Mouse (Mus musculus): ENCODE measurements around the gene Smarca2. TPM values are rescaled to one million over a fixed set of nuclear protein-coding genes. Genes with fewer than 3 reads are reported as not detected.

Smarca2 gene
- polyA plus RNA-seq, 1 experiment from 2014 or later = 25.8 TPM

DNA sequence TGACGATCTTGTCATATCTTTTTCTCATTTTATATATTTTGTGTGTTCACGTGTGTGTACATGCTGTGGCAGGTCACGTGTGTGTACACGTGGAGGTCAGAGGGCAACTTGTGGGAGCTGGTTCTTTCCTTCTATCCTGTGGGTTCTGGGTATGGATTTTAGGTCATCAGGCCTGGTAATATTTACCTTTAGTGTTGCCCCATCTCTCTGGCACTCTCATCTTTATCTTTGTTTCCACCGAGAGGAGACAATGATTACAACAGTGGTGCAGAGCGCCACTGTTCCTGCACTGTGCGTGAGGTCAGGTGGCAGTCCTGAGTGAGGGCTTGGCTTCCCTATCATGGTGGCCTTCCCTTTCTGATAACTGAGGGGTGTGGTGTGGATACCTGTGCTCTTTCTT is 160.6 kb downstream of the Smarca2 start:
- Histone ChIP-seq H3K27me3 (replicated peaks) (no peaks in the 10 kb centered on the region), H3K4me1 (peaks cover 5% of the 10 kb centered on the region; the same call in 1 of the 2 replicates), H3K27ac (replicated peaks) (no peak overlapping the region), H3K9me3 (no peaks in the 10 kb centered on the region), H3K4me2 (no peak overlapping the region), H3K9ac (no peak overlapping the region), H3K4me3 (no peak overlapping the region), H3K36me3 (peaks cover 8% of the 10 kb centered on the region; the same call in 1 of the 2 replicates)
- WGBS = 73% methylated on average over 7 of the region's 7 CpGs
- ATAC-seq (ENCODE audit: extremely low read depth, insufficient number of reproducible peaks, low FRiP score, low TSS enrichment) = no peak

DNA sequence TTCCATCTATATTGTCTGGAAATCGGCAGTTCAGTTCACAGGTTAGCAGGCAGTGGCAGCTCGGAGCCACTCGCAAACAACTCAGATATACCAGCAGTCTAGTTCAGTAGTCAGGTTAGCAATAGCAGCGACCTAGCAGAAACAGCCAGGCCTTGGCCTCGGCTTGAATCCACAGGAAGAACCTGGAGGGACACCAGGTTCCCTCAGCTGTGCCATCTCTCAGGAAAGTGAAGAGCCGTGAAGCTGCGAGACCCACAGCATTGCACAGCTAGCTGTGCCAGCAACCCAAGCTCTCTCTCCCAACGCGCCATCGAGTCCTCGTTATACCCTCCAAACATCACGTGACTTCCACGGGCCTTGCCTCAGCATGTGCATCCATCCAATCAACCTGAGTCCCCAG is 162.6 kb downstream of the Smarca2 start:
- peaks cover 4% of the 10 kb centered on the region; the same call in 1 of the 2 replicates for H3K4me1 ChIP-seq
- no peaks in the 10 kb centered on the region for H3K9me3 ChIP-seq
- H3K36me3 ChIP-seq = peaks cover 21% of the 10 kb centered on the region
- H3K4me2 ChIP-seq = no peak overlapping the region
- 88% methylated on average over 13 of the region's 13 CpGs for WGBS
- H3K27me3 ChIP-seq (replicated peaks) = no peaks in the 10 kb centered on the region
- H3K4me3 ChIP-seq = no peak overlapping the region
- no peak overlapping the region for H3K9ac ChIP-seq
- no peak overlapping the region for H3K27ac ChIP-seq (replicated peaks)
- ATAC-seq (ENCODE audit: extremely low read depth, insufficient number of reproducible peaks, low FRiP score, low TSS enrichment) = no peak

DNA sequence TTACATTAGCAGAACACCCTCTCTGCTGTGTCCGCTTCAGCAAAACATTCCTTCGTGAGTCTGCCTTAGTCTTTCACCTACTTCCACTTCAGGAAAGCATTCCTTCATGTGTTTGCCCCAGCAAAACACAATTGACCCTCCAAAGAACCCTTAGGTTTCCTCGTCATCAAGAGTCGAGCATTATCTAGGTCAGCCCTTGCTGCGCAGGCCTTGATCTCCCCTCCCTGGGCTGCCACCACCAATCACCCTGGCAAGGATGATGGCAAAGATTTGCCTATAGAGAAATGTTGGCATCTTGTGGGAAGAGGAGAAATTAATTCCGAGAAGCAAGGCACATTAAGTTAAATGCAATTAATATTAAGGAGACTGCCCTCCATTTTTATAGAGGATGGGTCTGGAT is 163.1 kb downstream of the Smarca2 start:
- no peaks in the 10 kb centered on the region for H3K9me3 ChIP-seq
- no peak overlapping the region for H3K9ac ChIP-seq
- no peak overlapping the region for H3K4me2 ChIP-seq
- H3K4me3 ChIP-seq = no peak overlapping the region
- ATAC-seq (ENCODE audit: extremely low read depth, insufficient number of reproducible peaks, low FRiP score, low TSS enrichment) = no peak
- peaks cover 4% of the 10 kb centered on the region; the same call in 1 of the 2 replicates for H3K4me1 ChIP-seq
- H3K27me3 ChIP-seq (replicated peaks) = no peaks in the 10 kb centered on the region
- H3K27ac ChIP-seq (replicated peaks) = no peak overlapping the region
- WGBS = 79% methylated on average over 6 of the region's 6 CpGs
- H3K36me3 ChIP-seq = peaks cover 26% of the 10 kb centered on the region

DNA sequence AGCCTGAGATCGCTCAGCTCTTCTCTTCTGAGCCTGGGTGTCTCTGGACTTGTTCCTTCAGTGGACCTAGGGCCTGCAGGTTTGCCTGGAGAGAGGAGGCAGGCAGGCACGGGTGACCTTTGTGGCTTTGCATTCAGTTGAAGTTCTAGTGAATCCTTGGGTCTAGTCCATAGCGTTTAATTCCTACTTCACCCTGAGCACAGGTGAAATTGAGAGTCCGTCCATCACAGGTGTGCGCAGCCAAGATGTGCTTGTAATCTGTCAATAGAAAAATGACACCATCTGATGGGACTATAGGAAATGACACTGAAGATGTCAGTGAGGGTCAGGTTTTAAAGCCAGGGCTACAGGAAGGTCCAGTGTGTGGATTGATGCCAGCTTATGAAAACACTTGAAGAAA is 164.0 kb downstream of the Smarca2 start:
- Histone ChIP-seq H3K4me1 (peaks cover 4% of the 10 kb centered on the region; the same call in 1 of the 2 replicates), H3K27ac (replicated peaks) (no peak overlapping the region), H3K27me3 (replicated peaks) (no peaks in the 10 kb centered on the region), H3K9me3 (no peaks in the 10 kb centered on the region), H3K4me2 (no peak overlapping the region), H3K4me3 (no peak overlapping the region), H3K9ac (no peak overlapping the region), H3K36me3 (peaks cover 31% of the 10 kb centered on the region)
- 85% methylated on average over 5 of the region's 5 CpGs for WGBS
- ATAC-seq (ENCODE audit: extremely low read depth, insufficient number of reproducible peaks, low FRiP score, low TSS enrichment) = no peak

DNA sequence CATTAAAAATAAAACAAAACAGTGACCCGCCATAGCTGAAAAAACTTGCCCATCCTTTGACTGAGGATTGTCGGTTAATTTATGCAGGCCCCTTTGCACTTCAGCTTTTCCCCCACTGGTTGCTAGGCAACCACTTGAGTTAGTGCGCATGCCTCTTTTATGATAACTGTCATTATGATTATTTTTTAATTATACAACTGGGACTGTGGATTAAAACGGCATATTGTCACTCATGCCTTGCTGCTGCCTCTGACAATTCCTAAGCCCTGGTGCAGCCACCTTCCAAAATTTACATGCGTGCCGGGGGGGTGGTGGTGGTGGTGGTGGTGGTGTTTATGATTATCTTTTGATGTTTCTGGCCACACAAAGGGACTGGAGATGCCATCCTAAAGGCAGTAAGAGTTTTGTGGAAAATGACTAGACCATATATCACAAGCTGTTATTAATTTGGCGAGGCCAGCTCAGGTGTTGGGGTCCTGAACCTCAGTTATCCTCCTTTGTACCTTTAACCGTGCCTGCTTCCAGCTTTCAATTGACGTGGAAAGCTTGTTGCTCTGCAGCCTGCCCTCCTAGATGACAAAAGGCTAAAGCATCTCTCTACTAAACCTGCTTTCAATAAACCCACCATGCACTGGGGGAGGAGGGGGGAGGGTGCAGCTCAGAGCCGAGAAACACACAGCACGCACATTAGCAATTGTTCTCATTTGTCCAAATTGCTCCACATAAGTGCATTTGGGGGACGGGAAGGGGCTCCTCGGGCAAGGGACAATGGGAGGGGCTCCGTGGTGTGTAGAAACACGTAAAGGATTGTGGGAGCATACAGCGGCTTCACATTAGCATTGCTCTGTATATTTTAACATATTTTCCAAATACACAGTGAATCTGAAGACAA is 165.0 kb downstream of the Smarca2 start:
- H3K9me3 ChIP-seq = no peaks in the 10 kb centered on the region
- H3K27ac ChIP-seq (replicated peaks) = no peak overlapping the region
- no peak for ATAC-seq (ENCODE audit: extremely low read depth, insufficient number of reproducible peaks, low FRiP score, low TSS enrichment)
- no peaks in the 10 kb centered on the region for H3K27me3 ChIP-seq (replicated peaks)
- no peak overlapping the region for H3K9ac ChIP-seq
- 72% methylated on average over 16 of the region's 16 CpGs for WGBS
- H3K4me2 ChIP-seq = no peak overlapping the region
- peaks cover 4% of the 10 kb centered on the region; the same call in 1 of the 2 replicates for H3K4me1 ChIP-seq
- H3K36me3 ChIP-seq = peaks cover 41% of the 10 kb centered on the region
- no peak overlapping the region for H3K4me3 ChIP-seq

DNA sequence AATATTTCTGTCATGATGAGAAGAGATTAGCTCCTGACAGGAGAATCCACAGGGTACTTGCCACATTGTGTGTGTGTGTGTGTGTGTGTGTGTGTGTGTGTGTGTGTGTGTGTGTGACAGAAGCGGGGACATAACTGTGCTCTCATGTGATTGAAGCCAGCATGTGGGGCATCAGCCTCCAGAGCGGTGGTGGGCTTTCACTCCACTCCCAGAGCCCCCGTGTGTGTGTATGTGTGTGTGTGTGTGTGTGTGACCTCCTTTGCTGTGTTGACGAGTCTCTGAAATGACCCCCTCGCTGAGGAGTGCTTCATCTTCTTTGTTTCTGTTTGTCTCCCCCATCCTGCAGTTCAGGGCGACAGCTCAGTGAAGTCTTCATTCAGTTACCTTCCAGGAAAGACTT is 165.7 kb downstream of the Smarca2 start:
- Histone ChIP-seq H3K9me3 (no peaks in the 10 kb centered on the region), H3K36me3 (peaks cover 45% of the 10 kb centered on the region), H3K4me3 (no peak overlapping the region), H3K9ac (no peak overlapping the region), H3K27ac (replicated peaks) (no peak overlapping the region), H3K4me1 (peaks cover 4% of the 10 kb centered on the region; the same call in 1 of the 2 replicates), H3K4me2 (no peak overlapping the region), H3K27me3 (replicated peaks) (no peaks in the 10 kb centered on the region)
- no peak for ATAC-seq (ENCODE audit: extremely low read depth, insufficient number of reproducible peaks, low FRiP score, low TSS enrichment)
- WGBS = 65% methylated on average over 6 of the region's 6 CpGs

DNA sequence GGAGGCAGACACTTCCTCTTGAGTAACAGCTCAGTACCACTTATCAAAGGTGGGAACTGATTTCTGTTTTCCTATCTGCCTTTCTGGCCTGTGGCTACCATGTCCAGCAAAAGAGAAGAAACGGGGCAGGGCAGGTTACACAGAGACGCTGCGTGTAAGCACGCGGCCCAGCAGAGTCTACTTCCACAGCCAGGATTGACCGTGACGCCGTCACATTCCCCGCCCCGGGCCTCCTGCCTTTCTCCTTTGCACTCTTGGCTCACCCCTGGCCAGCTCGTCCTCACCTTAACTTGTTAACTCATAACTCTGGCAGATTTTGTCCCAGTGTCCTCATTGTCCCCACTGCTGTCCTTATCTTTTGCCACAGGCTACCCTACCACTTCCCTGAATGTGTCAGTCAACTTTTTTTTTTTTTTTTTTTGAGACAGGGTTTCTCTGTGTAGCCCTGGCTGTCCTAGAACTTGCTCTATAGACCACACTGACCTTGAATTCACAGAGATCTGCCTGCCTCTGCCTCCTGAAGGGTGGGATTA is 167.3 kb downstream of the Smarca2 start:
- Histone ChIP-seq H3K27me3 (replicated peaks) (no peaks in the 10 kb centered on the region), H3K4me3 (no peak overlapping the region), H3K27ac (replicated peaks) (no peak overlapping the region), H3K4me1 (peaks cover 10% of the 10 kb centered on the region), H3K36me3 (peaks cover 59% of the 10 kb centered on the region), H3K9me3 (no peaks in the 10 kb centered on the region), H3K9ac (no peak overlapping the region), H3K4me2 (no peak overlapping the region)
- WGBS = 92% methylated on average over 11 of the region's 11 CpGs
- ATAC-seq (ENCODE audit: extremely low read depth, insufficient number of reproducible peaks, low FRiP score, low TSS enrichment) = no peak

DNA sequence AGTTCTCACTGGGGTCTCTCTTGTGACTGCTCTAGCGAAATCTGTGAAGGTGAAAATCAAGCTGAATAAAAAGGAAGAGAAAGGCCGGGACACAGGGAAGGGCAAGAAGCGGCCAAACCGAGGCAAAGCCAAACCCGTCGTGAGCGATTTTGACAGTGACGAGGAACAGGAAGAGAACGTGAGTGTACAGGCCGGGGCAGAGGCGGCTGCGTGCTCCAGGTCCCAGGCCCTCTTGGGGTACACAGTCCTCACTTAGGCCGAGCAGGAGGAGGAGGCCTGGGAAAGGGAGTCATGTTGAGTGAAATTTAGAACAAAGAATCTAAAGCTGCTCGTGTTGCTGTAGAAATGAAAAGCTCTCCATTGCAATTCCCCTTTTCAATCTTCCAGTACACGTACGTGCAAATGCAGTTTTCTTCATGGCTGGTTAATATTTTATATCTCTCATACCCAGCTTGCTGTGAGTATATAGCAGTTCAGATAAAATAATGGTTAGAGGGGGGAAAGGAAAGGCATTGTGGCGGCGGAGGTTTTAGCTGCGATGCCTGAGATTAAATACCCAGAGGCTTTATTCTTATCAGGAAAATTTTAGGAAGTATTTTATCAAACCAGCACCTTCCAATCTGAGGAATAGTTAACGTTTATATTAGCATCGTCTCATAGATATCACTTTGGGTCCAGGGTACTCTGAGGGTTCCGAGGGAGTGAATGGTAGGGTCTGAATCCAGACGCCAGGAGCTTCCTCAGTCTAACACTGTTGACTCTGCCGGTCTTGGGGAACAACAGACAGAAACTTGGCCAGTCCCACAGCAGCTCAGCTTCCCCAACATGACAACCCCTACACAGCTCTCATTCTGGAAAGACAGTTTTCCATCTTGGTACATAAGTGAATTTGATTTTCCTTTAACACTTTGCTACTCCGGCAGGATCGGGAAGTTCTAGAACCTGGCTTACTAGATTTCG is 171.5 kb downstream of the Smarca2 start:
- Histone ChIP-seq H3K27me3 (replicated peaks) (no peaks in the 10 kb centered on the region), H3K4me2 (no peak overlapping the region), H3K9me3 (no peaks in the 10 kb centered on the region), H3K9ac (no peak overlapping the region; the same call in 1 of the 2 replicates), H3K4me3 (no peak overlapping the region), H3K36me3 (peaks cover 80% of the 10 kb centered on the region), H3K4me1 (peaks cover 6% of the 10 kb centered on the region), H3K27ac (replicated peaks) (no peak overlapping the region)
- ATAC-seq (ENCODE audit: extremely low read depth, insufficient number of reproducible peaks, low FRiP score, low TSS enrichment) = no peak
- WGBS = 60% methylated on average over 27 of the region's 27 CpGs

DNA sequence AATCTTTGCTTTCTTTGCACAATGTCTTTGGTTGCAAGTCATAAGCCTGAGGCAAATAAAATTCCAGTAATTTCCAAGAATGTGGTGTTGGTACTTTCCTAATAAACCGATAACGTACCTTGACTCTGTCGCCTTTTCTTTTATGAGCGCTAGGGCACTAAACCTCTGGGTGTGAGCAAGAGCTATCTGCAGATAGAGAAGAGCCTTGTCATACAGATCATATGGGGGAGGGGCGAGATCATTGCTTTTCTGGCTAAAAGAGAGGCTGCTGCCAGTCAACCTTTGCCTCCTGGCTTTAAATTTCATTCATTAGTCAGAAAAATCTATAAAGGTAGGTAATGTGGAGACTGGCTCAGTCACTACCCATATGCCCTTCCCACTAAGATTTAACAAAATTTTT is 173.3 kb downstream of the Smarca2 start:
- peaks cover 6% of the 10 kb centered on the region for H3K4me1 ChIP-seq
- WGBS = 70% methylated on average over 5 of the region's 5 CpGs
- no peaks in the 10 kb centered on the region for H3K27me3 ChIP-seq (replicated peaks)
- ATAC-seq (ENCODE audit: extremely low read depth, insufficient number of reproducible peaks, low FRiP score, low TSS enrichment) = no peak
- H3K9me3 ChIP-seq = no peaks in the 10 kb centered on the region
- no peak overlapping the region for H3K27ac ChIP-seq (replicated peaks)
- no peak overlapping the region for H3K4me2 ChIP-seq
- H3K4me3 ChIP-seq = no peak overlapping the region
- H3K9ac ChIP-seq = no peak overlapping the region
- peaks cover 63% of the 10 kb centered on the region for H3K36me3 ChIP-seq

DNA sequence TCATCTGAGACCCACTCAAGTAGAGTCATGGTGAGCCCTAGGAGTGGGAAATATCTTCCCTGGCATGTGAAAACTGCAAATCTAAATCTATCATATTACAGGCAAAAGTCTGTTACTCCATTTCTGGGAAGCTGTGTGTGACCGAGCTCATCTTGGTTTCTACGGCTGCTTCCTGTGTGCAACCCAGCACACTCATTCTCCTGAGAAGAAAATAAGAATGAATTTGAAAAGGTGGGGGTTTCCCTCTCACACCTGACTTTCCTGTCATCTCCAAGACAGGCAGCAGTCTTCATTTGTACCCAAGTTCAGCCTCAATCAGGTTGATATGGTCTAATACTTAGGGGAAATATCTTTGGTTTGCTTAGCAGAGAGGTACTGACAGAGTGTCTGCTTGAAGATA is 176.4 kb downstream of the Smarca2 start:
- Histone ChIP-seq H3K36me3 (peaks cover 41% of the 10 kb centered on the region), H3K9me3 (no peaks in the 10 kb centered on the region), H3K4me3 (no peak overlapping the region), H3K4me2 (no peak overlapping the region), H3K27ac (replicated peaks) (no peak overlapping the region), H3K27me3 (replicated peaks) (no peaks in the 10 kb centered on the region), H3K9ac (no peak overlapping the region), H3K4me1 (peaks cover under 1% of the 10 kb centered on the region)
- 87% methylated on average over 2 of the region's 2 CpGs for WGBS
- ATAC-seq (ENCODE audit: extremely low read depth, insufficient number of reproducible peaks, low FRiP score, low TSS enrichment) = no peak

DNA sequence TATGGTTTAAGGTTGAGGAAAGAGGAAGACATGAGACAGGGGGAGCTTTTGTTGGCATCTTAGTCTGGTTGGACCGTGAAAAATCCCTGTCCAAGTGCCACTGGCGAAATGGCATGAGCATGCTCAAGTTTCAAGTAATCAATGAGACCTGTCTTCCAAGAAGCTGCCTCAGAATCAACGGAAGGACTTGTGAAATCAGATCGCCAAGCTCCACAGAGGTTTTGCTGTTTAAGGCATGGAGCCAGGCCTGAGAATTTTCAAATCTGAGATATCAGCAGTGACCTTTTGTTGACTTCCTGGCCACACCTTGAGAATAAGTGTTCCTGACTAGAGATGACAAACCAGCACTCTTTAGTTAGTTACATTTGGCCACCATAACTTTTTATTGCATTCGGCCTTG is 183.6 kb downstream of the Smarca2 start:
- no peaks in the 10 kb centered on the region for H3K36me3 ChIP-seq
- no peak overlapping the region for H3K27ac ChIP-seq (replicated peaks)
- no peak overlapping the region for H3K4me3 ChIP-seq
- no peaks in the 10 kb centered on the region for H3K9me3 ChIP-seq
- no peak for ATAC-seq (ENCODE audit: extremely low read depth, insufficient number of reproducible peaks, low FRiP score, low TSS enrichment)
- H3K9ac ChIP-seq = no peak overlapping the region
- peaks cover 3% of the 10 kb centered on the region; the same call in 1 of the 2 replicates for H3K27me3 ChIP-seq (replicated peaks)
- no peaks in the 10 kb centered on the region for H3K4me1 ChIP-seq
- WGBS = 69% methylated on average over 5 of the region's 5 CpGs
- H3K4me2 ChIP-seq = no peak overlapping the region
